Mouse (Mus musculus): ENCODE results near the gene Tfpi.
A peak's percentile ranks its signal among the peaks of the same experiment; 100 is the strongest.

Tfpi gene

GRCm38 (mm10) chr2:84474651-84475050, 1.9 kb downstream of the Tfpi start:
- peak; percentile 43 for DNase-seq (ENCODE audit: low read depth, low spot score)

- DNase-seq (ENCODE audit: low read depth, low spot score) = peak; percentile 73
These were observed 2.5 kb downstream of the Tfpi start for GRCm38 (mm10) chr2:84473941-84474530.

GRCm38 (mm10) chr2:84467391-84467790, 9.2 kb downstream of the Tfpi start:
- no peak for DNase-seq (ENCODE audit: low read depth, low spot score)

GRCm38 (mm10) chr2:84464956-84465355, 11.6 kb downstream of the Tfpi start:
- DNase-seq (ENCODE audit: low read depth, low spot score) = no peak

GRCm38 (mm10) chr2:84462411-84462810, 14.2 kb downstream of the Tfpi start:
- no peak for DNase-seq (ENCODE audit: low read depth, low spot score)

- DNase-seq (ENCODE audit: low read depth, low spot score) = peak; percentile 91
These were observed 16.9 kb downstream of the Tfpi start for GRCm38 (mm10) chr2:84459651-84460177.

GRCm38 (mm10) chr2:84457221-84457620, 19.4 kb downstream of the Tfpi start:
- no peak for DNase-seq (ENCODE audit: low read depth, low spot score)

- peak; percentile 83 for DNase-seq (ENCODE audit: low read depth, low spot score)
These were observed 21.3 kb downstream of the Tfpi start for GRCm38 (mm10) chr2:84455236-84455799.

GRCm38 (mm10) chr2:84454551-84455235, 21.9 kb downstream of the Tfpi start:
- DNase-seq (ENCODE audit: low read depth, low spot score) = peak; percentile 26

GRCm38 (mm10) chr2:84454051-84454450, 22.5 kb downstream of the Tfpi start:
- DNase-seq (ENCODE audit: low read depth, low spot score) = peak; percentile 73

GRCm38 (mm10) chr2:84445499-84445898, 31.1 kb downstream of the Tfpi start:
- no peak for DNase-seq (ENCODE audit: low read depth, low spot score)

GRCm38 (mm10) chr2:84441940-84442339, 34.6 kb downstream of the Tfpi start:
- no peak for DNase-seq (ENCODE audit: low read depth, low spot score)

GRCm38 (mm10) chr2:84429724-84430123, 46.9 kb downstream of the Tfpi start:
- peak; percentile 48 for DNase-seq (ENCODE audit: low read depth, low spot score)

GRCm38 (mm10) chr2:84428836-84429235, 47.7 kb downstream of the Tfpi start:
- no peak for DNase-seq (ENCODE audit: low read depth, low spot score)

- DNase-seq (ENCODE audit: low read depth, low spot score) = no peak
These were observed 50.0 kb downstream of the Tfpi start for GRCm38 (mm10) chr2:84426531-84426930.

- DNase-seq (ENCODE audit: low read depth, low spot score) = peak; percentile 63
These were observed 51.4 kb downstream of the Tfpi start, which contains the start of gene Calcrl for GRCm38 (mm10) chr2:84425138-84425537. Gene Calcrl, minus strand, starts transcription at chr2:84425411.

GRCm38 (mm10) chr2:84416501-84416900, 60.1 kb downstream of the Tfpi start:
- DNase-seq (ENCODE audit: low read depth, low spot score) = no peak

GRCm38 (mm10) chr2:84409796-84410592, 66.6 kb downstream of the Tfpi start:
- DNase-seq (ENCODE audit: low read depth, low spot score) = no peak

- no peak for DNase-seq (ENCODE audit: low read depth, low spot score)
These were observed 71.7 kb downstream of the Tfpi start for GRCm38 (mm10) chr2:84404834-84405233.

GRCm38 (mm10) chr2:84402713-84403112, 73.9 kb downstream of the Tfpi start:
- DNase-seq (ENCODE audit: low read depth, low spot score) = no peak

- no peak for DNase-seq (ENCODE audit: low read depth, low spot score)
These were observed 80.0 kb downstream of the Tfpi start for GRCm38 (mm10) chr2:84396557-84396956.

GRCm38 (mm10) chr2:84393236-84393635, 83.3 kb downstream of the Tfpi start:
- DNase-seq (ENCODE audit: low read depth, low spot score) = no peak
